Mouse (Mus musculus): ENCODE data around the gene Tiparp. TPM values are rescaled to one million over a fixed set of nuclear protein-coding genes. Genes with fewer than 3 reads are reported as not detected.

Gene Tiparp
- polyA plus RNA-seq, 1 experiment from 2014 or later, result 33.3 TPM

- Histone ChIP-seq H3K9ac (ENCODE audit: low read length) (no peak overlapping the region), H3K4me2 (ENCODE audit: low read depth) (no peak overlapping the region), H3K27ac (ENCODE audit: low read depth, low read length) (no peak overlapping the region), H3K4me3 (ENCODE audit: low read depth, low read length) (no peak overlapping the region), H3K27me3 (ENCODE audit: control insufficient read depth, insufficient read depth, low read length) (no peaks in the 10 kb centered on the region), H3K36me3 (ENCODE audit: control insufficient read depth, insufficient read depth, low read length) (no peaks in the 10 kb centered on the region), H3K9me3 (ENCODE audit: control insufficient read depth, low read length) (no peaks in the 10 kb centered on the region), H3K4me1 (ENCODE audit: control insufficient read depth, insufficient read depth, low read length) (no peaks in the 10 kb centered on the region)
- WGBS, result 56% methylated on average over 9 of the region's 9 CpGs
- ATAC-seq (ENCODE audit: insufficient read depth, low FRiP score, low TSS enrichment) (no peak), DNase-seq (ENCODE audit: low spot score) (peak; percentile 20)
Observed at GRCm38 (mm10) chr3:65494291-65494763, 33.9 kb upstream of the Tiparp start.

- no peak overlapping the region for H3K4me3 ChIP-seq (ENCODE audit: low read depth, low read length)
- H3K9ac ChIP-seq (ENCODE audit: low read length), result no peak overlapping the region
- H3K27ac ChIP-seq (ENCODE audit: low read depth, low read length), result no peak overlapping the region
- H3K4me2 ChIP-seq (ENCODE audit: low read depth), result no peak overlapping the region
- ATAC-seq (ENCODE audit: insufficient read depth, low FRiP score, low TSS enrichment), result no peak
- H3K9me3 ChIP-seq (ENCODE audit: control insufficient read depth, low read length), result no peaks in the 10 kb centered on the region
- no peak for DNase-seq (ENCODE audit: low spot score)
- WGBS, result 86% methylated on average over 2 of the region's 2 CpGs
- H3K27me3 ChIP-seq (ENCODE audit: control insufficient read depth, insufficient read depth, low read length), result no peaks in the 10 kb centered on the region
- no peaks in the 10 kb centered on the region for H3K36me3 ChIP-seq (ENCODE audit: control insufficient read depth, insufficient read depth, low read length)
- H3K4me1 ChIP-seq (ENCODE audit: control insufficient read depth, insufficient read depth, low read length), result no peaks in the 10 kb centered on the region
Observed at GRCm38 (mm10) chr3:65507766-65508165, 20.4 kb upstream of the Tiparp start.

- ATAC-seq (ENCODE audit: insufficient read depth, low FRiP score, low TSS enrichment) (no peak), DNase-seq (ENCODE audit: low spot score) (no peak)
- H3K27ac ChIP-seq (ENCODE audit: low read depth, low read length), result no peak overlapping the region
- 88% methylated on average over 2 of the region's 2 CpGs for WGBS
- no peaks in the 10 kb centered on the region for H3K4me1 ChIP-seq (ENCODE audit: control insufficient read depth, insufficient read depth, low read length)
- no peaks in the 10 kb centered on the region for H3K9me3 ChIP-seq (ENCODE audit: control insufficient read depth, low read length)
- H3K4me2 ChIP-seq (ENCODE audit: low read depth), result no peak overlapping the region
- no peaks in the 10 kb centered on the region for H3K27me3 ChIP-seq (ENCODE audit: control insufficient read depth, insufficient read depth, low read length)
- no peaks in the 10 kb centered on the region for H3K36me3 ChIP-seq (ENCODE audit: control insufficient read depth, insufficient read depth, low read length)
- H3K4me3 ChIP-seq (ENCODE audit: low read depth, low read length), result no peak overlapping the region
- no peak overlapping the region for H3K9ac ChIP-seq (ENCODE audit: low read length)
Observed at GRCm38 (mm10) chr3:65510588-65510987, 17.6 kb upstream of the Tiparp start.

- no peaks in the 10 kb centered on the region for H3K27me3 ChIP-seq (ENCODE audit: control insufficient read depth, insufficient read depth, low read length)
- H3K9me3 ChIP-seq (ENCODE audit: control insufficient read depth, low read length), result no peaks in the 10 kb centered on the region
- H3K4me2 ChIP-seq (ENCODE audit: low read depth), result no peak overlapping the region
- ATAC-seq (ENCODE audit: insufficient read depth, low FRiP score, low TSS enrichment) (no peak), DNase-seq (ENCODE audit: low spot score) (no peak)
- H3K36me3 ChIP-seq (ENCODE audit: control insufficient read depth, insufficient read depth, low read length), result no peaks in the 10 kb centered on the region
- 86% methylated on average over 2 of the region's 2 CpGs for WGBS
- no peak overlapping the region for H3K4me3 ChIP-seq (ENCODE audit: low read depth, low read length)
- no peaks in the 10 kb centered on the region for H3K4me1 ChIP-seq (ENCODE audit: control insufficient read depth, insufficient read depth, low read length)
- no peak overlapping the region for H3K27ac ChIP-seq (ENCODE audit: low read depth, low read length)
- H3K9ac ChIP-seq (ENCODE audit: low read length), result no peak overlapping the region
Observed at GRCm38 (mm10) chr3:65515751-65516150, 12.5 kb upstream of the Tiparp start.

- no peaks in the 10 kb centered on the region for H3K4me1 ChIP-seq (ENCODE audit: control insufficient read depth, insufficient read depth, low read length)
- H3K9me3 ChIP-seq (ENCODE audit: control insufficient read depth, low read length), result no peaks in the 10 kb centered on the region
- ATAC-seq (ENCODE audit: insufficient read depth, low FRiP score, low TSS enrichment) (no peak), DNase-seq (ENCODE audit: low spot score) (no peak)
- no peak overlapping the region for H3K27ac ChIP-seq (ENCODE audit: low read depth, low read length)
- no peaks in the 10 kb centered on the region for H3K27me3 ChIP-seq (ENCODE audit: control insufficient read depth, insufficient read depth, low read length)
- no peaks in the 10 kb centered on the region for H3K36me3 ChIP-seq (ENCODE audit: control insufficient read depth, insufficient read depth, low read length)
- WGBS, result 93% methylated on average over 1 of the region's 1 CpGs
- H3K4me3 ChIP-seq (ENCODE audit: low read depth, low read length), result no peak overlapping the region
- no peak overlapping the region for H3K4me2 ChIP-seq (ENCODE audit: low read depth)
- no peak overlapping the region for H3K9ac ChIP-seq (ENCODE audit: low read length)
Observed at GRCm38 (mm10) chr3:65516526-65516925, 11.7 kb upstream of the Tiparp start.

- DNase-seq (ENCODE audit: low spot score), result no peak
- WGBS, result 23% methylated on average over 9 of the region's 9 CpGs
- Histone ChIP-seq H3K4me1 (ENCODE audit: control insufficient read depth, insufficient read depth, low read length) (no peaks in the 10 kb centered on the region), H3K9me3 (ENCODE audit: control insufficient read depth, low read length) (no peaks in the 10 kb centered on the region), H3K4me2 (ENCODE audit: low read depth) (no peak overlapping the region), H3K9ac (ENCODE audit: low read length) (no peak overlapping the region), H3K27me3 (ENCODE audit: control insufficient read depth, insufficient read depth, low read length) (no peaks in the 10 kb centered on the region), H3K4me3 (ENCODE audit: low read depth, low read length) (no peak overlapping the region), H3K36me3 (ENCODE audit: control insufficient read depth, insufficient read depth, low read length) (no peaks in the 10 kb centered on the region), H3K27ac (ENCODE audit: low read depth, low read length) (no peak overlapping the region)
- ATAC-seq (ENCODE audit: insufficient read depth, low FRiP score, low TSS enrichment), result no peak
Observed at GRCm38 (mm10) chr3:65517141-65517540, 11.1 kb upstream of the Tiparp start.

- WGBS, result 66% methylated on average over 13 of the region's 13 CpGs
- no peak overlapping the region for H3K9ac ChIP-seq (ENCODE audit: low read length)
Observed at GRCm38 (mm10) chr3:65517747-65518527, 10.3 kb upstream of the Tiparp start.

GRCm38 (mm10) chr3:65521391-65521790 lies 6.8 kb upstream of the Tiparp start:
- no peaks in the 10 kb centered on the region for H3K4me1 ChIP-seq (ENCODE audit: control insufficient read depth, insufficient read depth, low read length)
- no peak overlapping the region for H3K27ac ChIP-seq (ENCODE audit: low read depth, low read length)
- DNase-seq (ENCODE audit: low spot score), result no peak
- H3K4me2 ChIP-seq (ENCODE audit: low read depth), result no peak overlapping the region
- no peak for ATAC-seq (ENCODE audit: insufficient read depth, low FRiP score, low TSS enrichment)
- H3K27me3 ChIP-seq (ENCODE audit: control insufficient read depth, insufficient read depth, low read length), result no peaks in the 10 kb centered on the region
- H3K9me3 ChIP-seq (ENCODE audit: control insufficient read depth, low read length), result no peaks in the 10 kb centered on the region
- H3K36me3 ChIP-seq (ENCODE audit: control insufficient read depth, insufficient read depth, low read length), result no peaks in the 10 kb centered on the region
- WGBS, result 55% methylated on average over 1 of the region's 1 CpGs
- no peak overlapping the region for H3K4me3 ChIP-seq (ENCODE audit: low read depth, low read length)
- no peak overlapping the region for H3K9ac ChIP-seq (ENCODE audit: low read length)

More at GRCm38 (mm10) chr3:65517747-65518527, 10.3 kb upstream of the Tiparp start:
- no peaks in the 10 kb centered on the region for H3K27me3 ChIP-seq (ENCODE audit: control insufficient read depth, insufficient read depth, low read length)
- H3K4me1 ChIP-seq (ENCODE audit: control insufficient read depth, insufficient read depth, low read length), result no peaks in the 10 kb centered on the region
- H3K36me3 ChIP-seq (ENCODE audit: control insufficient read depth, insufficient read depth, low read length), result no peaks in the 10 kb centered on the region
- no peak overlapping the region for H3K27ac ChIP-seq (ENCODE audit: low read depth, low read length)
- no peaks in the 10 kb centered on the region for H3K9me3 ChIP-seq (ENCODE audit: control insufficient read depth, low read length)
- no peak overlapping the region for H3K4me2 ChIP-seq (ENCODE audit: low read depth)
- DNase-seq (ENCODE audit: low spot score) (no peak), ATAC-seq (ENCODE audit: insufficient read depth, low FRiP score, low TSS enrichment) (no peak)
- H3K4me3 ChIP-seq (ENCODE audit: low read depth, low read length), result no peak overlapping the region

GRCm38 (mm10) chr3:65523397-65523796 lies 4.8 kb upstream of the Tiparp start:
- WGBS, result 51% methylated on average over 8 of the region's 8 CpGs
- no peaks in the 10 kb centered on the region for H3K9me3 ChIP-seq (ENCODE audit: control insufficient read depth, low read length)
- no peak overlapping the region for H3K4me2 ChIP-seq (ENCODE audit: low read depth)
- H3K36me3 ChIP-seq (ENCODE audit: control insufficient read depth, insufficient read depth, low read length), result no peaks in the 10 kb centered on the region
- no peak overlapping the region for H3K4me3 ChIP-seq (ENCODE audit: low read depth, low read length)
- H3K9ac ChIP-seq (ENCODE audit: low read length), result no peak overlapping the region
- H3K27ac ChIP-seq (ENCODE audit: low read depth, low read length), result no peak overlapping the region
- no peak for DNase-seq (ENCODE audit: low spot score)
- no peaks in the 10 kb centered on the region for H3K4me1 ChIP-seq (ENCODE audit: control insufficient read depth, insufficient read depth, low read length)
- no peaks in the 10 kb centered on the region for H3K27me3 ChIP-seq (ENCODE audit: control insufficient read depth, insufficient read depth, low read length)
- ATAC-seq (ENCODE audit: insufficient read depth, low FRiP score, low TSS enrichment), result no peak

Data from neural tube, embryonic 11.5 days (tissue).